Mouse (Mus musculus) left cerebral cortex, adult 2 months (tissue): ENCODE measurements at regions not wholly inside any gene's neighbourhood (a gene's known extent, or its start where the extent isn't known, plus 50 kb on each side); places are given as distances from the start of the nearest gene placed in this dataset.

ENCODE experiments used
- DNase-seq, 2 experiments: peaks; one replicate each; pipeline ENCODE4 v3.0.0; 2021 to 2022; ENCODE audit warnings: low spot score in 2 of 2, mixed read lengths in 1 of 2; ENCODE audit errors: extremely low spot score in 1 of 2
- H3K27ac ChIP-seq: fragments of 200-600 bp; 2 replicates; pipeline ENCODE4 v1.8.1; 2022
- H3K4me3 ChIP-seq: fragments of 200-600 bp; 2 replicates; pipeline ENCODE4 v1.8.1; 2022
- CTCF ChIP-seq: fragments of 200-600 bp; IDR thresholded peaks from 2 replicates; pipeline ENCODE4 v1.8.1; 2022; ENCODE audit warnings: antibody characterized with exemption, mild to moderate bottlenecking, moderate library complexity
- intact Hi-C: fragments of 180-260 bp; cut with DNase I; formaldehyde crosslinking; loops from one replicate; pipeline ENCODE4 v1.15.1; 2025

DNA sequence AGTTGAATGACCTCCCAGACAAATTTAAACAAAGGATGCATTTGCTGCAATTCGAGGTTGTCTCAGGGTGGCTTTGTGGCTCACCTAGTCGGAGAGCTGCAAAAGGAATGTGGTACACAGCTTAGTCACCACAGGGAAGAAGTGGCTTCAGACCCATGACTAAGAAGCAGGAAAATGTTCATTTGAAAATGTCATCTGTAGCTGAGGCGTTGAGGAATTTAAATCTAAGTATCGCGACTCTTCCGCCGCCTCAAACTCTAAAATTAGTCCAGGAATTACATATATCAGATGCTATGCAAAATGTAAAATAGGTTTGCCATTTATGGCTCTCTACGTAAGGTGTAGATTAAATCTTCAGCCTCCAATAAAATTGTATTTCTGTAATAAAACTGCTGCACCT, 325.9 kb downstream of the Mtx2 start:
- H3K27ac ChIP-seq = peak overlapping the region; percentile 17; the same call in 1 of the 2 replicates
- intact Hi-C loops = loop anchor here (5.0 kb wide), 3 partner anchors 96 to 449 kb away; partner anchors contain the start of gene Hoxd8
- no peak for TF ChIP-seq CTCF
- no peak for DNase-seq
- H3K4me3 ChIP-seq = no peak overlapping the region

GRCm38 (mm10) chr2:75152477-75152990, 326.9 kb downstream of the Mtx2 start:
- peak; percentile 60 for TF ChIP-seq CTCF
- intact Hi-C loops = loop anchor here (5.0 kb wide), 3 partner anchors 95 to 450 kb away; partner anchors contain the start of gene Hoxd8
- H3K27ac ChIP-seq = no peak overlapping the region
- no peak for DNase-seq
- H3K4me3 ChIP-seq = no peak overlapping the region

GRCm38 (mm10) chr2:75154448-75154847, 328.8 kb downstream of the Mtx2 start:
- no peak for TF ChIP-seq CTCF
- intact Hi-C loops = loop anchor here (5.0 kb wide), 3 partner anchors 93 to 452 kb away; partner anchors contain the start of gene Hoxd8
- Histone ChIP-seq H3K4me3 (no peak overlapping the region), H3K27ac (no peak overlapping the region)
- no peak for DNase-seq

DNA sequence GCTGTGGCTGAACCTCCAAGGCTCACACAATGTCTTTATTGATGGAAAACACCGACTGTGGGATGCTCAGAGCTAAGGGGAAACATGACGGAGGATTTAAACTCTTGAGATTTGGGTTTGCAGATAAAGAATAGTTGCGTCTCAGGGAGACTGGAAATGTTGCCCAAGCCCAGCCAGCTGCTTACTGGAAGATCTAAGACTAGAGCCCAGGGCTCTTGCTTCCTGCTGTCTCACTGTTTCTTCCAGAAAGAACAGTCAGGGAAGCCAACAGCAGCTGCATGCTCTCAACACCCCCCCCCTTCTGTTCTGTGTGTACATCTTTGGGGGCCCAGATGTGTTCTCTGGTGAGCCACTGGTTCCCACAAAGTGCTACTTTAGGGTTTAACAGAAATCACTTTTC, 333.0 kb downstream of the Mtx2 start:
- Histone ChIP-seq H3K27ac (no peak overlapping the region), H3K4me3 (no peak overlapping the region)
- no peak for DNase-seq
- intact Hi-C loops = no loop called here
- TF ChIP-seq CTCF = no peak

DNA sequence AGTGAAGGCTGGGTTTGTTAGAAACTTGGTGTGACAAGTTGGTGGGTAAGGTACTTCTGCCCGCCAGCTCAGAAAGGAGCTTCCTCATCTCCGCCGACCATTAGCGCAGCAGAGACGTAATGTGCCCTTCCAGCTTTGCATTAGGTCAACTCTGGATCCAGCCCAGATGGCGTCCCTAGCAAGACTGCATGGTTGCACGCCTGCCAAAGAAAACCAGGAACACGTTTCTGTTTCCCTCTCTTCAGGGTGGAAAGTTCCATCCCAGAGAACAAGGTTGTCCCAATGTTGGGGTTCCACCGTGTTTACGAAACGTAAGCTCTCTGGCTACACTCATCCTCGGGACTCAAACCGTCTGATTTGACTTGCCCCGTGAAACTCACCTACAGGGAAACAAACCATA, 335.5 kb downstream of the Mtx2 start:
- no peak for TF ChIP-seq CTCF
- no peak overlapping the region for H3K27ac ChIP-seq
- intact Hi-C loops = no loop called here
- no peak for DNase-seq
- no peak overlapping the region for H3K4me3 ChIP-seq

GRCm38 (mm10) chr2:75164987-75165386, 339.4 kb downstream of the Mtx2 start:
- TF ChIP-seq CTCF = no peak
- H3K27ac ChIP-seq = 0 out of 2 replicates have a peak overlapping the region, but pooled peaks have one; percentile 28
- intact Hi-C loops = no loop called here
- no peak overlapping the region for H3K4me3 ChIP-seq
- DNase-seq = no peak

- intact Hi-C loops = no loop called here
- Histone ChIP-seq H3K4me3 (no peak overlapping the region), H3K27ac (no peak overlapping the region)
- no peak for TF ChIP-seq CTCF
- DNase-seq = no peak
Observed at GRCm38 (mm10) chr2:75176267-75176666, 350.7 kb downstream of the Mtx2 start.

DNA sequence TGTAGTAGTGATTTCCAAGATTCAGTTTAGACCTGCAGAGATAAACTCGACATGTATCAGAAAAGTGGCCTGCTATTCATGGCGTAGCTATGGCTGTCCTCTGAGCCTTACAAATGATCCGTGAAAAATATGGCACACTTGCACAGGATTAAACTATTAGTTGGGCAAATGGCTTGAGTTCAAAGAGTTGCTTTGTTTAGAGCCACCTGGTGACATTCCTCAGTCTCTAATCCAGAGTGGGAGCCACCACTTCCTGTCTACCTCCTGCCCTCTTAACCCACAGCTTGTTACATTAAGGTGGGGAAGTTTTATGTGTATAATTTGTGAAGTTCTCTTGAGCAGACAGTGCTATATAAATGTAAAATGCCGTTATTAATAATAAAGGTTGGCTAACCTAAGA, 357.7 kb downstream of the Mtx2 start:
- TF ChIP-seq CTCF = no peak
- intact Hi-C loops = no loop called here
- no peak overlapping the region for H3K4me3 ChIP-seq
- no peak for DNase-seq
- H3K27ac ChIP-seq = no peak overlapping the region

GRCm38 (mm10) chr2:75202587-75203220, 377.1 kb downstream of the Mtx2 start:
- intact Hi-C loops = no loop called here
- Histone ChIP-seq H3K4me3 (no peak overlapping the region), H3K27ac (no peak overlapping the region)
- TF ChIP-seq CTCF = no peak
- no peak for DNase-seq

GRCm38 (mm10) chr2:75208821-75209758, 383.5 kb downstream of the Mtx2 start:
- no peak overlapping the region for H3K27ac ChIP-seq
- no peak overlapping the region for H3K4me3 ChIP-seq
- intact Hi-C loops = no loop called here
- DNase-seq = no peak
- no peak for TF ChIP-seq CTCF

- TF ChIP-seq CTCF = no peak
- Histone ChIP-seq H3K4me3 (no peak overlapping the region), H3K27ac (no peak overlapping the region)
- intact Hi-C loops = no loop called here
- DNase-seq = no peak
Observed at GRCm38 (mm10) chr2:75209790-75210583, 384.4 kb downstream of the Mtx2 start.
